Mouse (Mus musculus) heart, embryonic 15.5 days (tissue): Measurements from ENCODE around the gene Klf15. TPM values are rescaled to one million over a fixed set of nuclear protein-coding genes. Genes with fewer than 3 reads are reported as not detected.

ENCODE experiments used
- ATAC-seq: fragments of 200-750 bp; cut with Nextera tagmentation; replicated peaks from 2 replicates; pipeline ENCODE4 v1.8.0; 2017; ENCODE audit warnings: low read depth, moderate TSS enrichment; ENCODE audit not compliant: insufficient number of reproducible peaks, insufficient read depth, low FRiP score
- H3K27ac ChIP-seq: fragments of 300-500 bp; sonication (generic); 2 replicates; pipeline ENCODE4 v1.5.1; 2015; ENCODE audit warnings: mild to moderate bottlenecking, inconsistent platforms
- H3K27me3 ChIP-seq: fragments of 300-500 bp; sonication (generic); 2 replicates; pipeline ENCODE4 v1.6.1; 2015; ENCODE audit warnings: inconsistent platforms
- H3K36me3 ChIP-seq: fragments of 300-500 bp; sonication (generic); 2 replicates; pipeline ENCODE4 v1.6.1; 2015; ENCODE audit warnings: mild to moderate bottlenecking, inconsistent platforms
- H3K4me1 ChIP-seq: fragments of 300-500 bp; sonication (generic); replicated peaks from 2 replicates; pipeline ENCODE4 v1.6.1; 2015; ENCODE audit warnings: inconsistent platforms
- H3K4me2 ChIP-seq: fragments of 300-500 bp; sonication (generic); 2 replicates; pipeline ENCODE4 v1.6.1; 2015; ENCODE audit warnings: inconsistent platforms, mild to moderate bottlenecking, moderate library complexity
- H3K4me3 ChIP-seq: fragments of 300-500 bp; sonication (generic); 2 replicates; pipeline ENCODE4 v1.5.1; 2015; ENCODE audit warnings: mild to moderate bottlenecking, inconsistent platforms
- H3K9ac ChIP-seq: fragments of 300-500 bp; sonication (generic); 2 replicates; pipeline ENCODE4 v1.6.1; 2015; ENCODE audit warnings: mild to moderate bottlenecking, inconsistent platforms
- H3K9me3 ChIP-seq: fragments of 300-500 bp; sonication (generic); replicated peaks from 2 replicates; pipeline ENCODE4 v1.6.1; 2016; ENCODE audit warnings: inconsistent platforms
- WGBS: fragments of 180-500 bp; shearing (Covaris S2); methylation state at CpG from one replicate; pipeline ENCODE4 v1.1.7; 2015; ENCODE audit warnings: mixed read lengths; 5-methylcytosine and 5-hydroxymethylcytosine counted together
- polyA plus RNA-seq: library from polyadenylated mRNA; unstranded; fragments of >200 nt; fragmentation: Nextera tagmentation; extraction: Ambion mirVana; gene quantifications from 2 replicates; pipeline ENCODE4 v1.2.1, GENCODE M21; 2015

The Klf15 gene
- polyA plus RNA-seq, 1 experiment from 2014 or later: 22.8 TPM

- Histone ChIP-seq H3K27me3 (0 out of 2 replicates have a peak, but pooled peaks cover 4% of the 10 kb centered on the region), H3K36me3 (no peaks in the 10 kb centered on the region), H3K4me2 (no peak overlapping the region), H3K9me3 (no peaks in the 10 kb centered on the region), H3K27ac (no peak overlapping the region), H3K4me3 (no peak overlapping the region), H3K4me1 (peaks cover 9% of the 10 kb centered on the region), H3K9ac (no peak overlapping the region)
- ATAC-seq: no peak
- 52% methylated on average over 4 of the region's 4 CpGs for whole genome bisulfite sequencing
These were observed 15.5 kb upstream of the Klf15 start for GRCm38 (mm10) chr6:90446883-90447282.

GRCm38 (mm10) chr6:90450179-90450578, 12.2 kb upstream of the Klf15 start:
- WGBS: 18% methylated on average over 7 of the region's 7 CpGs
- Histone ChIP-seq H3K27ac (no peak overlapping the region), H3K4me3 (no peak overlapping the region), H3K36me3 (no peaks in the 10 kb centered on the region), H3K4me2 (no peak overlapping the region), H3K9ac (no peak overlapping the region), H3K4me1 (peaks cover 9% of the 10 kb centered on the region), H3K9me3 (no peaks in the 10 kb centered on the region), H3K27me3 (0 out of 2 replicates have a peak, but pooled peaks cover 4% of the 10 kb centered on the region)
- ATAC-seq: 0 out of 2 replicates have a peak, but pooled peaks have one; percentile 47

- WGBS: 62% methylated on average over 5 of the region's 5 CpGs
- peak; percentile 54; the same call in 1 of the 2 replicates for ATAC-seq
These were observed 11.7 kb upstream of the Klf15 start for GRCm38 (mm10) chr6:90450697-90451096.

GRCm38 (mm10) chr6:90451512-90451911, 10.9 kb upstream of the Klf15 start:
- no peak overlapping the region for H3K4me2 ChIP-seq
- WGBS: 83% methylated on average over 5 of the region's 5 CpGs
- ATAC-seq: no peak
- H3K27me3 ChIP-seq: 0 out of 2 replicates have a peak, but pooled peaks cover 4% of the 10 kb centered on the region
- no peak overlapping the region for H3K4me3 ChIP-seq
- H3K4me1 ChIP-seq: peaks cover 9% of the 10 kb centered on the region
- H3K36me3 ChIP-seq: no peaks in the 10 kb centered on the region
- H3K27ac ChIP-seq: no peak overlapping the region
- no peaks in the 10 kb centered on the region for H3K9me3 ChIP-seq
- H3K9ac ChIP-seq: no peak overlapping the region

More at GRCm38 (mm10) chr6:90450697-90451096, 11.7 kb upstream of the Klf15 start:
- Histone ChIP-seq H3K4me2 (no peak overlapping the region), H3K27ac (0 out of 2 replicates have a peak overlapping the region, but pooled peaks have one; percentile 14), H3K4me3 (no peak overlapping the region), H3K36me3 (no peaks in the 10 kb centered on the region), H3K9ac (no peak overlapping the region), H3K9me3 (no peaks in the 10 kb centered on the region), H3K27me3 (0 out of 2 replicates have a peak, but pooled peaks cover 4% of the 10 kb centered on the region), H3K4me1 (peaks cover 9% of the 10 kb centered on the region)

GRCm38 (mm10) chr6:90452603-90453002, 9.8 kb upstream of the Klf15 start:
- Histone ChIP-seq H3K27ac (no peak overlapping the region), H3K9me3 (no peaks in the 10 kb centered on the region), H3K4me2 (no peak overlapping the region), H3K36me3 (no peaks in the 10 kb centered on the region), H3K9ac (no peak overlapping the region), H3K27me3 (0 out of 2 replicates have a peak, but pooled peaks cover 4% of the 10 kb centered on the region), H3K4me1 (peaks cover 9% of the 10 kb centered on the region), H3K4me3 (no peak overlapping the region)
- no peak for ATAC-seq

GRCm38 (mm10) chr6:90453751-90454150, 8.6 kb upstream of the Klf15 start:
- Histone ChIP-seq H3K9ac (no peak overlapping the region), H3K27me3 (no peaks in the 10 kb centered on the region), H3K36me3 (no peaks in the 10 kb centered on the region), H3K27ac (no peak overlapping the region), H3K4me3 (no peak overlapping the region), H3K9me3 (no peaks in the 10 kb centered on the region), H3K4me1 (peaks cover 9% of the 10 kb centered on the region), H3K4me2 (no peak overlapping the region)
- no peak for ATAC-seq
- 83% methylated on average over 5 of the region's 5 CpGs for WGBS

- H3K4me3 ChIP-seq: no peak overlapping the region
- no peak overlapping the region for H3K9ac ChIP-seq
- no peak overlapping the region for H3K4me2 ChIP-seq
- H3K27me3 ChIP-seq: peaks cover 26% of the 10 kb centered on the region
- no peaks in the 10 kb centered on the region for H3K9me3 ChIP-seq
- no peaks in the 10 kb centered on the region for H3K36me3 ChIP-seq
- H3K4me1 ChIP-seq: peaks cover 6% of the 10 kb centered on the region; the same call in 1 of the 2 replicates
- H3K27ac ChIP-seq: no peak overlapping the region
- 69% methylated on average over 2 of the region's 2 CpGs for WGBS
- no peak for ATAC-seq
These were observed 5.0 kb upstream of the Klf15 start for GRCm38 (mm10) chr6:90457421-90457820.

GRCm38 (mm10) chr6:90461181-90461580, 1.2 kb upstream of the Klf15 start:
- peaks cover 26% of the 10 kb centered on the region for H3K27me3 ChIP-seq
- no peaks in the 10 kb centered on the region for H3K36me3 ChIP-seq
- no peak overlapping the region for H3K4me2 ChIP-seq
- no peak overlapping the region for H3K27ac ChIP-seq
- H3K4me1 ChIP-seq: peaks cover 25% of the 10 kb centered on the region
- no peak for ATAC-seq
- WGBS: 68% methylated on average over 2 of the region's 2 CpGs
- H3K9ac ChIP-seq: no peak overlapping the region
- H3K4me3 ChIP-seq: no peak overlapping the region
- H3K9me3 ChIP-seq: no peaks in the 10 kb centered on the region

- Histone ChIP-seq H3K9ac (peak overlapping the region; percentile 91), H3K27me3 (peaks cover 26% of the 10 kb centered on the region), H3K9me3 (no peaks in the 10 kb centered on the region), H3K36me3 (peaks cover 4% of the 10 kb centered on the region; the same call in 1 of the 2 replicates), H3K27ac (0 out of 2 replicates have a peak overlapping the region, but pooled peaks have one; percentile 91), H3K4me1 (peaks cover 27% of the 10 kb centered on the region), H3K4me2 (peak overlapping the region; percentile 98), H3K4me3 (peak overlapping the region; percentile 83)
- ATAC-seq: no peak
- WGBS: 30% methylated on average over 12 of the region's 12 CpGs
These were observed 605 bp upstream of the Klf15 start for GRCm38 (mm10) chr6:90461771-90462170.

- Histone ChIP-seq H3K27ac (peak overlapping the region; percentile 91), H3K9ac (peak overlapping the region; percentile 91), H3K36me3 (peaks cover 13% of the 10 kb centered on the region; the same call in 1 of the 2 replicates), H3K4me3 (peak overlapping the region; percentile 83), H3K4me1 (peaks cover 30% of the 10 kb centered on the region), H3K27me3 (peaks cover 26% of the 10 kb centered on the region), H3K4me2 (peak overlapping the region; percentile 98), H3K9me3 (no peaks in the 10 kb centered on the region)
- WGBS: under 1% methylated on average over 38 of the region's 38 CpGs
- ATAC-seq: peak; percentile 33
These were observed 458 bp downstream of the Klf15 start for GRCm38 (mm10) chr6:90462841-90463227.

GRCm38 (mm10) chr6:90463228-90463862, 969 bp downstream of the Klf15 start:
- WGBS: 2% methylated on average over 31 of the region's 31 CpGs
- peak overlapping the region; percentile 91 for H3K9ac ChIP-seq
- peaks cover 13% of the 10 kb centered on the region; the same call in 1 of the 2 replicates for H3K36me3 ChIP-seq
- no peaks in the 10 kb centered on the region for H3K9me3 ChIP-seq
- peak overlapping the region; percentile 83 for H3K4me3 ChIP-seq
- H3K4me2 ChIP-seq: peak overlapping the region; percentile 98
- peaks cover 26% of the 10 kb centered on the region for H3K27me3 ChIP-seq
- peak overlapping the region; percentile 91 for H3K27ac ChIP-seq
- peaks cover 35% of the 10 kb centered on the region for H3K4me1 ChIP-seq
- ATAC-seq: peak; percentile 92
